Mouse (Mus musculus) cortical plate, adult 2 months (tissue): ENCODE results near the gene Mcu.

Experiments used
- CTCF ChIP-seq: fragments of 200-500 bp; IDR thresholded peaks from 2 replicates; pipeline ENCODE4 v1.5.1; 2011; ENCODE audit warnings: mild to moderate bottlenecking, control low read depth, low read length; ENCODE audit not compliant: insufficient read depth; ENCODE audit errors: extremely low read depth
- POLR2A ChIP-seq: fragments of 200-500 bp; IDR thresholded peaks from 2 replicates; pipeline ENCODE4 v1.6.1; 2011; ENCODE audit warnings: mild to moderate bottlenecking, low read length, control low read depth; ENCODE audit not compliant: insufficient read depth; ENCODE audit errors: extremely low read depth

- TF ChIP-seq POLR2A (no peak), CTCF (no peak)
These were observed 171.9 kb downstream of the Mcu start for GRCm38 (mm10) chr10:59444635-59445034.
